Mouse (Mus musculus) splenic B cell, adult 2 months (primary cell): ENCODE data around the gene Hoxd10.

Experiments
- DNase-seq: peaks from one replicate; pipeline ENCODE4 v3.0.0-alpha.2; 2011; ENCODE audit warnings: low read depth, low spot score
- H3K27me3 ChIP-seq: 2 replicates; pipeline ENCODE4 v1.6.1; 2012; ENCODE audit warnings: mild to moderate bottlenecking, low read length, moderate library complexity, mixed read lengths; ENCODE audit not compliant: control insufficient read depth, poor library complexity, insufficient read depth, severe bottlenecking
- H3K36me3 ChIP-seq: 2 replicates; pipeline ENCODE4 v1.6.1; 2012; ENCODE audit warnings: mild to moderate bottlenecking, low read length, moderate library complexity, mixed read lengths; ENCODE audit not compliant: control insufficient read depth, poor library complexity, insufficient read depth, severe bottlenecking

The Hoxd10 gene

GRCm38 (mm10) chr2:74683471-74683951 is 8.2 kb upstream of the Hoxd10 start:
- Histone ChIP-seq H3K36me3 (no peaks in the 10 kb centered on the region), H3K27me3 (peaks cover 8% of the 10 kb centered on the region)
- no peak for DNase-seq

- no peak for DNase-seq
- peaks cover 8% of the 10 kb centered on the region for H3K27me3 ChIP-seq
- H3K36me3 ChIP-seq: no peaks in the 10 kb centered on the region
These were observed 7.6 kb upstream of the Hoxd10 start for GRCm38 (mm10) chr2:74684106-74684505.

- Histone ChIP-seq H3K27me3 (peaks cover 6% of the 10 kb centered on the region), H3K36me3 (no peaks in the 10 kb centered on the region)
- DNase-seq: no peak
These were observed 6.6 kb upstream of the Hoxd10 start for GRCm38 (mm10) chr2:74685059-74685603.

- DNase-seq: peak; percentile 51
- Histone ChIP-seq H3K36me3 (no peaks in the 10 kb centered on the region), H3K27me3 (peaks cover 6% of the 10 kb centered on the region)
These were observed 5.3 kb upstream of the Hoxd10 start for GRCm38 (mm10) chr2:74686301-74686987.

GRCm38 (mm10) chr2:74686988-74687697 is 4.6 kb upstream of the Hoxd10 start:
- Histone ChIP-seq H3K36me3 (no peaks in the 10 kb centered on the region), H3K27me3 (peaks cover 6% of the 10 kb centered on the region)
- no peak for DNase-seq

- no peak for DNase-seq
- Histone ChIP-seq H3K36me3 (no peaks in the 10 kb centered on the region), H3K27me3 (peaks cover 3% of the 10 kb centered on the region)
These were observed 3.8 kb upstream of the Hoxd10 start for GRCm38 (mm10) chr2:74687698-74688555.

- peaks cover 2% of the 10 kb centered on the region; the same call in 1 of the 2 replicates for H3K27me3 ChIP-seq
- no peaks in the 10 kb centered on the region for H3K36me3 ChIP-seq
- no peak for DNase-seq
These were observed 2.7 kb upstream of the Hoxd10 start for GRCm38 (mm10) chr2:74688795-74689573.

GRCm38 (mm10) chr2:74689574-74690337 is 2.0 kb upstream of the Hoxd10 start:
- no peak for DNase-seq
- Histone ChIP-seq H3K36me3 (no peaks in the 10 kb centered on the region), H3K27me3 (peaks cover 2% of the 10 kb centered on the region; the same call in 1 of the 2 replicates)

- DNase-seq: no peak
- no peaks in the 10 kb centered on the region for H3K36me3 ChIP-seq
These were observed 1.4 kb upstream of the Hoxd10 start for GRCm38 (mm10) chr2:74690338-74690716.

GRCm38 (mm10) chr2:74691995-74692807 is 477 bp downstream of the Hoxd10 start:
- DNase-seq: no peak
- no peaks in the 10 kb centered on the region for H3K36me3 ChIP-seq
- peaks cover 2% of the 10 kb centered on the region; the same call in 1 of the 2 replicates for H3K27me3 ChIP-seq

More at GRCm38 (mm10) chr2:74690338-74690716, 1.4 kb upstream of the Hoxd10 start:
- peaks cover 2% of the 10 kb centered on the region; the same call in 1 of the 2 replicates for H3K27me3 ChIP-seq

- DNase-seq: no peak
- Histone ChIP-seq H3K27me3 (peaks cover 2% of the 10 kb centered on the region; the same call in 1 of the 2 replicates), H3K36me3 (no peaks in the 10 kb centered on the region)
These were observed 1.2 kb downstream of the Hoxd10 start for GRCm38 (mm10) chr2:74692808-74693431.

GRCm38 (mm10) chr2:74693432-74693827 is 1.7 kb downstream of the Hoxd10 start:
- H3K27me3 ChIP-seq: no peaks in the 10 kb centered on the region; the same call in 1 of the 2 replicates
- no peak for DNase-seq
- no peaks in the 10 kb centered on the region for H3K36me3 ChIP-seq
